In the genomic region with DNA sequence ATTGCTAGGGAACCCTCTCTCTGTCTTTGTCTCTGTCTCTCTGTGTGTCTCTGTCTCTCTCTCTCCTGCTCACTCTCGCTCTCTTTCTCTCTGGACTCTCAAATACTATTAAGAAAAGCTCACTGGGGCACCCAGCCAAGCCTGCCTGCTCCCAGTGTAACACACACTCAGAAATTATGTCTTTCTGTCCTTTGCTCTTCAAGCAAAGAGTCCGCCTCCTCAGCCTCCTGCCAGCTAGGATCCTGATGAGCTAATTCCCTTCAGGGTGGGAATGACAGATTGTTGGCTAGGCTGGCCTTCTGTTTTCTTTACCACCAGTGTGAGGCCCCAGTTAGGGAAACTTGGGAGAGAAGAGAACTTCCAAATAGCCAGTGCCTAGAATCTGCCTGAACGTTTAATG, we compare ENCODE assay signal across 9 mouse cellular contexts. TPM values are rescaled to one million over a fixed set of nuclear protein-coding genes. Genes with fewer than 3 reads are reported as not detected.
DNase-seq lines count a peak whose midpoint lies in the region; ATAC-seq and TF ChIP-seq lines count a peak whose summit lies in the region.
"Had no signal": no experiment of that assay in that cellular context is flagged by ENCODE, and none has a peak within 500 bp of the region (broad histone marks: within the 10 kb centered on the region; RNA-seq: fewer than 3 reads in every experiment).

No protein-coding gene starts in this region.

- H3K9ac ChIP-seq in limb, embryonic 14.5 days (ENCODE audit: low read depth, low read length, severe bottlenecking) = no peak overlapping the region
- 0 out of 2 replicates have a peak overlapping the region, but pooled peaks have one; percentile 30 for H3K9ac ChIP-seq in heart, embryonic 13.5 days
- no peak overlapping the region for H3K9ac ChIP-seq in midbrain, embryonic 16.5 days (ENCODE audit: low read depth, low read length)
- H3K9ac ChIP-seq: neural tube, embryonic 12.5 days had no signal

- H3K4me3 ChIP-seq in limb, embryonic 14.5 days (replicated peaks; ENCODE audit: low read length) = no peak overlapping the region
- no peak overlapping the region for H3K4me3 ChIP-seq in limb, embryonic 10.5 days
- no peak overlapping the region for H3K4me3 ChIP-seq in heart, embryonic 13.5 days
- H3K4me3 ChIP-seq in thymus, adult 2 months (ENCODE audit: control insufficient read depth, insufficient read depth, low read length) = no peak overlapping the region
- no peak overlapping the region for H3K4me3 ChIP-seq in midbrain, embryonic 16.5 days (ENCODE audit: low read depth, low read length)
- H3K4me3 ChIP-seq: neural tube, embryonic 12.5 days had no signal

- no peaks in the 10 kb centered on the region for H3K27me3 ChIP-seq in limb, embryonic 14.5 days (ENCODE audit: control insufficient read depth, insufficient read depth, low read length)
- no peaks in the 10 kb centered on the region for H3K27me3 ChIP-seq in limb, embryonic 10.5 days (ENCODE audit: low read depth, poor library complexity, severe bottlenecking)
- H3K27me3 ChIP-seq in heart, embryonic 13.5 days (replicated peaks) = peaks cover 64% of the 10 kb centered on the region
- H3K27me3 ChIP-seq in thymus, adult 2 months (ENCODE audit: control insufficient read depth, insufficient read depth, low read length) = no peaks in the 10 kb centered on the region
- no peaks in the 10 kb centered on the region for H3K27me3 ChIP-seq in midbrain, embryonic 16.5 days (ENCODE audit: control insufficient read depth, insufficient read depth, low read depth, low read length)
- H3K27me3 ChIP-seq: neural tube, embryonic 12.5 days had no signal

- no peak for TF ChIP-seq POLR2A in limb, embryonic 14.5 days (IDR thresholded peaks at IDR 0.05; ENCODE audit: borderline replicate concordance, extremely low read depth, insufficient read depth, insufficient read length)
- no peak for TF ChIP-seq POLR2A in brain, embryonic 14.5 days (IDR thresholded peaks at IDR 0.05; ENCODE audit: borderline replicate concordance, extremely low read depth, insufficient read depth, insufficient read length, poor library complexity, severe bottlenecking)
- TF ChIP-seq POLR2A in thymus, adult 2 months (IDR thresholded peaks at IDR 0.05; ENCODE audit: control insufficient read depth, extremely low read depth, insufficient read depth, low read length, poor library complexity) = no peak

- no peaks in the 10 kb centered on the region for H3K9me3 ChIP-seq in limb, embryonic 14.5 days (ENCODE audit: control insufficient read depth, low read length)
- no peaks in the 10 kb centered on the region for H3K9me3 ChIP-seq in limb, embryonic 10.5 days (replicated peaks)
- no peaks in the 10 kb centered on the region for H3K9me3 ChIP-seq in heart, embryonic 13.5 days
- no peaks in the 10 kb centered on the region for H3K9me3 ChIP-seq in midbrain, embryonic 16.5 days (replicated peaks; ENCODE audit: control insufficient read depth, low read length, poor library complexity, severe bottlenecking)
- H3K9me3 ChIP-seq: neural tube, embryonic 12.5 days had no signal

- H3K4me2 ChIP-seq in limb, embryonic 14.5 days (replicated peaks; ENCODE audit: low read depth, low read length, severe bottlenecking) = no peak overlapping the region
- H3K4me2 ChIP-seq in heart, embryonic 13.5 days = peak overlapping the region; percentile 13
- H3K4me2 ChIP-seq in midbrain, embryonic 16.5 days (ENCODE audit: low read length) = no peak overlapping the region
- H3K4me2 ChIP-seq: neural tube, embryonic 12.5 days had no signal

- H3K4me1 ChIP-seq in limb, embryonic 14.5 days (ENCODE audit: control insufficient read depth, insufficient read depth, low read length) = peaks cover 10% of the 10 kb centered on the region
- H3K4me1 ChIP-seq in limb, embryonic 10.5 days = 0 out of 2 replicates have a peak, but pooled peaks cover 4% of the 10 kb centered on the region
- peaks cover 37% of the 10 kb centered on the region for H3K4me1 ChIP-seq in heart, embryonic 13.5 days
- H3K4me1 ChIP-seq in thymus, adult 2 months (replicated peaks; ENCODE audit: control insufficient read depth, insufficient read depth, low read length) = no peaks in the 10 kb centered on the region
- H3K4me1 ChIP-seq in midbrain, embryonic 16.5 days (ENCODE audit: control insufficient read depth, insufficient read depth, low read length) = peaks cover 8% of the 10 kb centered on the region

- H3K36me3 ChIP-seq in limb, embryonic 14.5 days (ENCODE audit: control insufficient read depth, insufficient read depth, low read length) = no peaks in the 10 kb centered on the region
- no peaks in the 10 kb centered on the region for H3K36me3 ChIP-seq in limb, embryonic 10.5 days
- no peaks in the 10 kb centered on the region for H3K36me3 ChIP-seq in heart, embryonic 13.5 days
- no peaks in the 10 kb centered on the region for H3K36me3 ChIP-seq in thymus, adult 2 months (ENCODE audit: control insufficient read depth, insufficient read depth, low read length)
- no peaks in the 10 kb centered on the region for H3K36me3 ChIP-seq in midbrain, embryonic 16.5 days (ENCODE audit: control insufficient read depth, insufficient read depth, low read length)
- H3K36me3 ChIP-seq: neural tube, embryonic 12.5 days had no signal

- no peak for TF ChIP-seq CTCF in brain, embryonic 14.5 days (IDR thresholded peaks at IDR 0.05; ENCODE audit: borderline replicate concordance, extremely low read depth, insufficient read depth, insufficient read length)
- TF ChIP-seq CTCF in thymus, adult 2 months (IDR thresholded peaks at IDR 0.05; ENCODE audit: borderline replicate concordance, control insufficient read depth, extremely low read depth, insufficient read depth, low read length, poor library complexity) = no peak

- 0 out of 2 replicates have a peak, but pooled peaks have one; percentile 32 for ATAC-seq in limb, embryonic 14.5 days (ENCODE audit: low FRiP score, low read depth)
- no peak for ATAC-seq in heart, embryonic 13.5 days (ENCODE audit: extremely low read depth, insufficient number of reproducible peaks, low FRiP score, low TSS enrichment)
- ATAC-seq in midbrain, embryonic 16.5 days = no peak; the same call in 1 of the 2 replicates

- DNase-seq in limb, embryonic 14.5 days (ENCODE audit: low spot score) = peak; percentile 68
- DNase-seq in limb, embryonic 10.5 days (ENCODE audit: low spot score) = no peak
- DNase-seq in brain, embryonic 14.5 days (ENCODE audit: low read depth) = peak; percentile 94
- DNase-seq in layer of hippocampus, adult 18-20 months (ENCODE audit: low spot score in 2 of 2) = peak; percentile 46 to 63
- DNase-seq in ovary, adult 18-20 months (ENCODE audit: low spot score) = peak; percentile 28
- DNase-seq in thymus, adult 2 months = no peak

- WGBS in limb, embryonic 14.5 days = 30% methylated on average over 3 of the region's 3 CpGs
- WGBS in limb, embryonic 10.5 days = 58% methylated on average over 3 of the region's 3 CpGs
- WGBS in heart, embryonic 13.5 days = 20% methylated on average over 3 of the region's 3 CpGs
- 85% methylated on average over 3 of the region's 3 CpGs for WGBS in thymus, adult 2 months
- WGBS in midbrain, embryonic 16.5 days = 43% methylated on average over 3 of the region's 3 CpGs

- H3K27ac ChIP-seq in limb, embryonic 14.5 days (replicated peaks; ENCODE audit: low read depth, low read length) = no peak overlapping the region
- no peak overlapping the region for H3K27ac ChIP-seq in limb, embryonic 10.5 days
- H3K27ac ChIP-seq in heart, embryonic 13.5 days (replicated peaks) = peak overlapping the region; percentile 63; the same call in 1 of the 2 replicates
- H3K27ac ChIP-seq in thymus, adult 2 months (ENCODE audit: control insufficient read depth, insufficient read depth, low read length) = no peak overlapping the region
- H3K27ac ChIP-seq in midbrain, embryonic 16.5 days (ENCODE audit: low read length) = no peak overlapping the region
- H3K27ac ChIP-seq: neural tube, embryonic 12.5 days had no signal

RNA-seq across cellular contexts. Expression of a gene that starts 57.1 kb away (rescaled TPM):
- 57.3 and 60.8 TPM in 2 replicates for polyA plus RNA-seq in limb, embryonic 14.5 days (2012; rRNA removed)
- 49.7 and 52.6 TPM in 2 replicates for polyA plus RNA-seq in limb, embryonic 14.5 days (2014; fragmentation: Nextera tagmentation; extraction: Ambion mirVana)
- polyA plus RNA-seq in limb, embryonic 10.5 days (2016; fragmentation: Nextera tagmentation; extraction: Ambion mirVana) = 36.1 and 45.1 TPM in 2 replicates
- polyA plus RNA-seq in brain, embryonic 14.5 days (2012; rRNA removed) = 59.4 and 62.6 TPM in 2 replicates
- 17.8 and 19.1 TPM in 2 replicates for polyA plus RNA-seq in heart, embryonic 13.5 days (2015; fragmentation: Nextera tagmentation; extraction: Ambion mirVana)
- total RNA-seq in layer of hippocampus, adult 18-20 months (2021) = 10 to 100 TPM; 18.8 to 21.8 TPM
- 25.0 and 25.7 TPM in 2 replicates for polyA plus RNA-seq in thymus, adult 2 months (2012; rRNA removed)
- 26.5 and 32.2 TPM in 2 replicates for polyA plus RNA-seq in midbrain, embryonic 16.5 days (2015; fragmentation: Nextera tagmentation; extraction: Ambion mirVana)

Comparison
In these comparisons a context has a peak if more than half of its experiments do, and no peak if none do; other contexts are left out.
1. DNase-seq: peak in limb, embryonic 14.5 days (single experiment), brain, embryonic 14.5 days (single experiment), layer of hippocampus, adult 18-20 months (2 of 2) and ovary, adult 18-20 months (single experiment); none in limb, embryonic 10.5 days (single experiment) and thymus, adult 2 months (single experiment).